Mouse (Mus musculus) MN1 (cell line): Measurements from ENCODE around the gene Siah1b.

Experiments used
- DNase-seq: peaks from one replicate; pipeline ENCODE4 v3.0.0-alpha.2; 2016; ENCODE audit warnings: low spot score

Gene Siah1b

GRCm38 (mm10) chrX:164076040-164076775 lies at the start of gene Siah1b:
TSS of gene Siah1b (minus strand) at chrX:164076493.
- peak; percentile 93 for DNase-seq

- no peak for DNase-seq
Measured at GRCm38 (mm10) chrX:164123942-164124341, 47.6 kb upstream of the Siah1b start.

- DNase-seq: no peak
Measured at GRCm38 (mm10) chrX:164113744-164114143, 37.5 kb upstream of the Siah1b start.

GRCm38 (mm10) chrX:164111146-164111545 lies 34.9 kb upstream of the Siah1b start:
- no peak for DNase-seq

- no peak for DNase-seq
Measured at GRCm38 (mm10) chrX:164102656-164103055, 26.4 kb upstream of the Siah1b start.

GRCm38 (mm10) chrX:164102198-164102597 lies 25.9 kb upstream of the Siah1b start:
- no peak for DNase-seq

GRCm38 (mm10) chrX:164101483-164101882 lies 25.2 kb upstream of the Siah1b start:
- DNase-seq: peak; percentile 9

GRCm38 (mm10) chrX:164095838-164096237 lies 19.5 kb upstream of the Siah1b start:
- no peak for DNase-seq

- DNase-seq: no peak
Measured at GRCm38 (mm10) chrX:164093435-164093834, 17.1 kb upstream of the Siah1b start.

- DNase-seq: no peak
Measured at GRCm38 (mm10) chrX:164092300-164093169, 16.2 kb upstream of the Siah1b start.

- no peak for DNase-seq
Measured at GRCm38 (mm10) chrX:164089916-164090315, 13.6 kb upstream of the Siah1b start.

- DNase-seq: peak; percentile 45
Measured at GRCm38 (mm10) chrX:164088582-164088981, 12.3 kb upstream of the Siah1b start, which contains the start of gene Cltrn. TSS of gene Cltrn (plus strand) at chrX:164088830.

GRCm38 (mm10) chrX:164082030-164082429 lies 5.7 kb upstream of the Siah1b start:
- no peak for DNase-seq

GRCm38 (mm10) chrX:164068968-164069367 lies 7.3 kb downstream of the Siah1b start:
- no peak for DNase-seq

- peak; percentile 74 for DNase-seq
Measured at GRCm38 (mm10) chrX:164066185-164066584, 10.1 kb downstream of the Siah1b start.

- no peak for DNase-seq
Measured at GRCm38 (mm10) chrX:164059070-164059469, 17.2 kb downstream of the Siah1b start.

GRCm38 (mm10) chrX:164058523-164058922 lies 17.8 kb downstream of the Siah1b start:
- no peak for DNase-seq

- no peak for DNase-seq
Measured at GRCm38 (mm10) chrX:164055726-164056125, 20.6 kb downstream of the Siah1b start.

GRCm38 (mm10) chrX:164046736-164047135 lies 29.6 kb downstream of the Siah1b start:
- DNase-seq: no peak

- DNase-seq: no peak
Measured at GRCm38 (mm10) chrX:164042069-164042468, 34.2 kb downstream of the Siah1b start.

GRCm38 (mm10) chrX:164038882-164039281 lies 37.4 kb downstream of the Siah1b start:
- DNase-seq: no peak

GRCm38 (mm10) chrX:164035931-164036330 lies 40.4 kb downstream of the Siah1b start:
- DNase-seq: no peak

- no peak for DNase-seq
Measured at GRCm38 (mm10) chrX:164035401-164035800, 40.9 kb downstream of the Siah1b start.
